Mouse (Mus musculus) left cerebral cortex, postnatal 4 days (tissue): ENCODE results near the gene Olfr161. TPM values are rescaled to one million over a fixed set of nuclear protein-coding genes. Genes with fewer than 3 reads are reported as not detected.
"Not testable (repeated sequence)": the region's sequence is repeated elsewhere in the genome, so short reads cannot be mapped to it uniquely, and the experiment has no call there.

Source experiments
- DNase-seq: peaks from one replicate; pipeline ENCODE4 v3.0.0-alpha.2; 2022
- intact Hi-C: fragments of 180-260 bp; cut with DNase I; formaldehyde crosslinking; loops from one replicate; pipeline ENCODE4 v1.15.1; 2025
- total RNA-seq, 2 experiments: library from RNA; stranded (reverse); gene quantifications; 2 replicates each; pipeline ENCODE4 v1.2.3; 2021

Olfr161 gene
- not detected for total RNA-seq

GRCm38 (mm10) chr16:3590691-3591090 is at the start of gene Olfr161:
Olfr161 (plus strand) TSS chr16:3591042.
- intact Hi-C loops = no loop called here
- no peak for DNase-seq

DNA sequence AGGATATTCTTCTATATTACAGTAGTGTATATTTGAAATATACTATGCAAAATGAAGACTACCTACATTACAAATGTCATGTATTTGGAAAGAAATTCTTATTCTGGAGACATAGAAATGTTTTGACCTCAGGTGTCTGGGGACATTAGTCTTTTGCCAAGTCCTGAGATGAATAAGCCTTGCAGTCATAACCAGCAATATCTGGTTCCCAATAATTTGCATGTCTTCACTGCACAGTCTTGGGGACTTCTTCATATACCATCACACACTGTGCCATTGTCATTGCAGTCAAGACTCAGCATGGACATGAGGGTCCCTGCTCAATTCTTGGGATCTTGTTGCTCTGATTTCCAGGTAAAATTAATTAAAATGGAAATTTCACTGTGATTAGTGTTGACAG is 27.3 kb upstream of the Olfr161 start:
- intact Hi-C loops = no loop called here
- no peak for DNase-seq

GRCm38 (mm10) chr16:3577658-3578057 is 13.2 kb upstream of the Olfr161 start:
- DNase-seq, intact Hi-C loops: not testable (repeated sequence)

GRCm38 (mm10) chr16:3578227-3578848 is 12.5 kb upstream of the Olfr161 start:
- intact Hi-C loops, DNase-seq: not testable (repeated sequence)

GRCm38 (mm10) chr16:3631376-3631775 is 40.5 kb downstream of the Olfr161 start:
- DNase-seq, intact Hi-C loops: not testable (repeated sequence)

DNA sequence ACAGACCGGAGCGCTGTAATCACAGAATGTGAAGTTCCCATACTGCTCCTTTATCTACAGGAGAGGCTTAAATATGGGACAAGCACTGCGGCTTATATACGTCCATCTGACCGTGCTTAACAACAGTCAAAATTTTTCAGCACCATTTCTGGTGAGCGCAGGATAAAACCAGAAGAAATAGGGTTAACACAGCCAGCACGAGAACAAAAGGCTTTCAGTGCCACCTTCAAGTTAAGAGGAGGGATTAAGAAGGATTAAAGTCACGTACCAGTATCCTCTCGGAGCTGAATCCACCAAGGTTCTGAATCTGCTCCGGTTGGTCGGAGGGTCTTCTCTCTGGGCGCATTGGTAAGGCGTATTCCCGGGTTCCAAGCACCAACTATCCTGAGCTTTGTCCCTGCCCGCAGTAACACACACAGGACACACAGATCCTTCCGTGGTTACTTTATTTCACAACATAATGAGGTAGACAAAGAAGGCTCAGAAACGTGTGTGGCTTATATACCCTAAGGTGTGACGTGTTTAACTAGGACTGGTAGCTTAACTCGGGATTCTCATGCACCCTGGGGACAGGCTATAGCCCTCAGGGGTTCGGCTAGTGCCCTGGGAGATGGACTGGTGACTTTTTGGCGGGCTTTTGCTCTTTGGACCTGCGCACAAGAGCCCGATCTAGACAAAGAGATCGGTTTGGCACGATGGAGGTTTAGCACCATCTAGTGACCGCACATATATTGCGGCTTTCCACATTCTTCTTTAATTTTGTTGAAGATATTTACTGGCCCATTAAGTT is 41.9 kb downstream of the Olfr161 start:
- intact Hi-C loops, DNase-seq: not testable (repeated sequence)

Other genes starting within 250 kb of the Olfr161 start
- gene Mefv, start 127.1 kb downstream of the Olfr161 start, total RNA-seq = not detected
- 10 to 100 TPM; 24.9 to 26.9 TPM for gene Zfp263, start 153.1 kb downstream of the Olfr161 start, total RNA-seq
- gene Olfr15, start 239.8 kb downstream of the Olfr161 start, total RNA-seq = not detected